Comparison of ENCODE assay signal across 8 mouse cellular contexts in the genomic region with DNA sequence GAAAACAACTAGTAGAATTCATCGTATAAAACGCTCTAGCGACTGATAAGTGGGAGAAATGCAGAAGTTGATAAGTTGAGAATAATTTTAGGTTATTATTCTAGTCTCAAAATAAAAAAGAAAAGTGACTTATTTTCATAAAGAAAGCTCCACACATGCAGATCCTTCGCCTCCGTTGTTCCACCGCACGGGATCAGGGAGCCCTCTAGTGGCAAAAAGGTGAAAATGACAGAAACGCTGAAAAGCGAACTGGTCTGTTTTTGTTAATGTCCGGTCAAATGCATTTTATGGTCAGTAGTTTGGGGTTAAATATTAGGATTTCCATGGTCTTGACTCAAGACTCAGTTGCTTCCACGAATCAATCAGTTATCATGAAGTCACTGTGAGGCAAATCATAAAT.
DNase-seq lines count a peak whose midpoint lies in the region; ATAC-seq and TF ChIP-seq lines count a peak whose summit lies in the region.

No protein-coding gene starts in this region.

- peak overlapping the region; percentile 64 for H3K4me2 ChIP-seq in liver, postnatal 0 days (ENCODE audit: low read depth, low read length)
- H3K4me2 ChIP-seq in neural tube, embryonic 13.5 days, result peak overlapping the region; percentile 71

- no peaks in the 10 kb centered on the region for H3K4me1 ChIP-seq in liver, postnatal 0 days (ENCODE audit: insufficient read depth)
- H3K4me1 ChIP-seq in neural tube, embryonic 13.5 days (replicated peaks), result peaks cover 7% of the 10 kb centered on the region

- peak; percentile 66 for DNase-seq in CD4-positive, CD25-positive, alpha-beta regulatory T cell, adult 2 months (ENCODE audit: low read depth, low spot score)
- peak; percentile 54 for DNase-seq in Muller cell, postnatal 12 days (ENCODE audit: inconsistent ontology term)
- DNase-seq in cerebellum, adult 9-10 months, result peak; percentile 61
- DNase-seq in kidney, adult 9 months, result peak; percentile 67
- DNase-seq in liver, postnatal 0 days, result peak; percentile 43

- no peaks in the 10 kb centered on the region for H3K27me3 ChIP-seq in liver, postnatal 0 days (ENCODE audit: insufficient read depth, low read length)
- peaks cover 4% of the 10 kb centered on the region; the same call in 1 of the 2 replicates for H3K27me3 ChIP-seq in neural tube, embryonic 13.5 days

- H3K4me3 ChIP-seq in liver, postnatal 0 days (ENCODE audit: low read depth, low read length), result peak overlapping the region; percentile 31
- peak overlapping the region; percentile 38 for H3K4me3 ChIP-seq in neural tube, embryonic 13.5 days

- WGBS in liver, postnatal 0 days (ENCODE audit: insufficient replicate concordance), result 3% methylated on average over 11 of the region's 11 CpGs
- 4% methylated on average over 11 of the region's 11 CpGs for WGBS in neural tube, embryonic 13.5 days

- no peak overlapping the region for H3K27ac ChIP-seq in liver, postnatal 0 days (ENCODE audit: low read depth)
- no peak overlapping the region for H3K27ac ChIP-seq in neural tube, embryonic 13.5 days (replicated peaks)

- no peak overlapping the region for H3K9ac ChIP-seq in liver, postnatal 0 days (replicated peaks)
- H3K9ac ChIP-seq in neural tube, embryonic 13.5 days, result peak overlapping the region; percentile 63

- ATAC-seq in CD4-positive, CD25-positive, alpha-beta regulatory T cell, adult 4 months, result no peak
- ATAC-seq in granulocyte monocyte progenitor cell, adult 5-6 weeks (replicated peaks; ENCODE audit: poor library complexity, severe bottlenecking), result peak; percentile 63
- peak; percentile 65 for ATAC-seq in liver, postnatal 0 days
- peak; percentile 76 for ATAC-seq in neural tube, embryonic 13.5 days (ENCODE audit: low read depth)

- H3K9me3 ChIP-seq in liver, postnatal 0 days (ENCODE audit: low read length), result no peaks in the 10 kb centered on the region
- H3K9me3 ChIP-seq in neural tube, embryonic 13.5 days, result no peaks in the 10 kb centered on the region

- TF ChIP-seq EP300 in liver, postnatal 0 days (IDR thresholded peaks at IDR 0.05; ENCODE audit: low read depth), result no peak

- no peaks in the 10 kb centered on the region for H3K36me3 ChIP-seq in liver, postnatal 0 days (replicated peaks; ENCODE audit: insufficient read depth, low read length)
- no peaks in the 10 kb centered on the region for H3K36me3 ChIP-seq in neural tube, embryonic 13.5 days

- peak; percentile 89 for TF ChIP-seq CTCF in liver, postnatal 0 days (IDR thresholded peaks at IDR 0.05; ENCODE audit: low read depth)
